In genomic region chr6:103321058-103321457, GRCm38 (mm10) we compare ENCODE assay signal across 12 mouse cellular contexts.
"Had no signal": no experiment of that assay in that cellular context is flagged by ENCODE, and none has a peak within 500 bp of the region (broad histone marks: within the 10 kb centered on the region; RNA-seq: fewer than 3 reads in every experiment).

No protein-coding gene starts in this region.

- H3K9ac ChIP-seq: kidney, embryonic 15.5 days; limb, embryonic 13.5 days; liver, embryonic 14.5 days had no signal

- H3K27ac ChIP-seq: kidney, embryonic 15.5 days; limb, embryonic 13.5 days; liver, embryonic 14.5 days had no signal

- H3K36me3 ChIP-seq: kidney, embryonic 15.5 days; limb, embryonic 13.5 days had no signal

- H3K27me3 ChIP-seq: kidney, embryonic 15.5 days; limb, embryonic 13.5 days had no signal

- H3K4me1 ChIP-seq: limb, embryonic 13.5 days had no signal

- H3K9me3 ChIP-seq: kidney, embryonic 15.5 days; limb, embryonic 13.5 days had no signal

- H3K4me3 ChIP-seq: kidney, embryonic 15.5 days; limb, embryonic 13.5 days had no signal

- DNase-seq: kidney, adult 2 months; kidney, postnatal 14 days; left cerebral cortex, postnatal 4 days; lung, adult 18-20 months; retina, postnatal 1 day; right cerebral cortex, postnatal 4 days; spleen, adult 18-20 months; thymus, adult 2 months; thymus, postnatal 25 days had no signal

- H3K4me2 ChIP-seq: kidney, embryonic 15.5 days; limb, embryonic 13.5 days had no signal
